Mouse (Mus musculus) intestine, embryonic 14.5 days (tissue): ENCODE results near the gene Lipf. TPM values are rescaled to one million over a fixed set of nuclear protein-coding genes. Genes with fewer than 3 reads are reported as not detected.

Experiments
- ATAC-seq: fragments of 200-750 bp; cut with Nextera tagmentation; replicated peaks from 2 replicates; pipeline ENCODE4 v1.8.0; 2017; ENCODE audit warnings: low read depth, moderate number of reproducible peaks, moderate TSS enrichment, moderate library complexity; ENCODE audit not compliant: low FRiP score, low TSS enrichment
- DNase-seq: peaks from one replicate; pipeline ENCODE4 v3.0.0-alpha.2; 2018; ENCODE audit warnings: low spot score
- H3K27ac ChIP-seq: fragments of 300-500 bp; sonication (generic); 2 replicates; pipeline ENCODE4 v1.5.1; 2014; ENCODE audit warnings: low read depth, mild to moderate bottlenecking, control low read depth
- H3K27me3 ChIP-seq: fragments of 300-500 bp; sonication (generic); replicated peaks from 2 replicates; pipeline ENCODE4 v1.6.1; 2014; ENCODE audit warnings: low read length, control low read depth; ENCODE audit not compliant: control insufficient read depth, insufficient read depth
- H3K36me3 ChIP-seq: fragments of 300-500 bp; sonication (generic); 2 replicates; pipeline ENCODE4 v1.6.1; 2014; ENCODE audit warnings: low read length, control low read depth; ENCODE audit not compliant: control insufficient read depth, insufficient read depth
- H3K4me1 ChIP-seq: fragments of 300-500 bp; sonication (generic); replicated peaks from 2 replicates; pipeline ENCODE4 v1.6.1; 2014; ENCODE audit warnings: low read length, control low read depth, mixed read lengths; ENCODE audit not compliant: control insufficient read depth, insufficient read depth
- H3K4me2 ChIP-seq: fragments of 300-500 bp; sonication (generic); 2 replicates; pipeline ENCODE4 v1.6.1; 2014; ENCODE audit warnings: low read length
- H3K4me3 ChIP-seq: fragments of 300-500 bp; sonication (generic); 2 replicates; pipeline ENCODE4 v1.5.1; 2014; ENCODE audit warnings: low read depth, low read length, control low read depth, mixed read lengths
- H3K9ac ChIP-seq: fragments of 300-500 bp; sonication (generic); 2 replicates; pipeline ENCODE4 v1.6.1; 2014; ENCODE audit warnings: mild to moderate bottlenecking, low read length
- H3K9me3 ChIP-seq: fragments of 300-500 bp; sonication (generic); 2 replicates; pipeline ENCODE4 v1.6.1; 2016; ENCODE audit warnings: low read length, control low read depth; ENCODE audit not compliant: control insufficient read depth
- WGBS: fragments of 180-500 bp; shearing (Covaris S2); extraction: QIAGEN DNeasy Blood & Tissue Kit; methylation state at CpG from one replicate; pipeline ENCODE4 v1.1.7; 2014; 5-methylcytosine and 5-hydroxymethylcytosine counted together
- polyA plus RNA-seq: library from polyadenylated mRNA; unstranded; fragments of >200 nt; fragmentation: Nextera tagmentation; extraction: Ambion mirVana; gene quantifications from 2 replicates; pipeline ENCODE4 v1.2.1, GENCODE M21; 2014

The Lipf gene
- not detected in 2 replicates for polyA plus RNA-seq

- Histone ChIP-seq H3K27me3 (no peaks in the 10 kb centered on the region), H3K4me1 (no peaks in the 10 kb centered on the region), H3K27ac (no peak within 1 kb of the TSS), H3K9ac (no peak within 1 kb of the TSS), H3K9me3 (no peaks in the 10 kb centered on the region), H3K36me3 (no peaks in the 10 kb centered on the region), H3K4me2 (no peak within 1 kb of the TSS), H3K4me3 (no peak within 1 kb of the TSS)
- ATAC-seq (no peak), DNase-seq (no peak)
These were observed at the start of gene Lipf for GRCm38 (mm10) chr19:33960887-33961286. TSS of gene Lipf (plus strand) at chr19:33961187.

- no peak overlapping the region for H3K9ac ChIP-seq
- no peak overlapping the region for H3K27ac ChIP-seq
- no peak for DNase-seq
These were observed 36.9 kb upstream of the Lipf start for GRCm38 (mm10) chr19:33924099-33924498.

GRCm38 (mm10) chr19:33979007-33979406 is 18.0 kb downstream of the Lipf start:
- DNase-seq (no peak), ATAC-seq (no peak)
- Histone ChIP-seq H3K9ac (no peak overlapping the region), H3K4me1 (no peaks in the 10 kb centered on the region), H3K36me3 (no peaks in the 10 kb centered on the region), H3K4me3 (no peak overlapping the region), H3K4me2 (no peak overlapping the region), H3K27ac (no peak overlapping the region), H3K27me3 (no peaks in the 10 kb centered on the region), H3K9me3 (no peaks in the 10 kb centered on the region)
- 50% methylated on average over 3 of the region's 3 CpGs for WGBS

More at GRCm38 (mm10) chr19:33924099-33924498, 36.9 kb upstream of the Lipf start:
- no peak overlapping the region for H3K4me2 ChIP-seq
- H3K27me3 ChIP-seq: no peaks in the 10 kb centered on the region
- ATAC-seq: no peak
- H3K9me3 ChIP-seq: no peaks in the 10 kb centered on the region
- H3K4me1 ChIP-seq: no peaks in the 10 kb centered on the region
- H3K4me3 ChIP-seq: no peak overlapping the region
- H3K36me3 ChIP-seq: no peaks in the 10 kb centered on the region

- ATAC-seq: no peak
These were observed 22.1 kb downstream of the Lipf start for GRCm38 (mm10) chr19:33983043-33983442.

GRCm38 (mm10) chr19:34008002-34008401 is 47.0 kb downstream of the Lipf start, which contains the start of gene Lipk:
TSS of gene Lipk (plus strand) at chr19:34008290.
- 85% methylated on average over 6 of the region's 6 CpGs for WGBS
- no peak for DNase-seq
- H3K27ac ChIP-seq: no peak within 1 kb of the TSS
- H3K27me3 ChIP-seq: no peaks in the 10 kb centered on the region
- H3K9ac ChIP-seq: no peak within 1 kb of the TSS
- ATAC-seq: no peak
- no peaks in the 10 kb centered on the region for H3K9me3 ChIP-seq
- H3K4me3 ChIP-seq: no peak within 1 kb of the TSS
- H3K4me2 ChIP-seq: no peak within 1 kb of the TSS
- no peaks in the 10 kb centered on the region for H3K36me3 ChIP-seq
- H3K4me1 ChIP-seq: no peaks in the 10 kb centered on the region

More at GRCm38 (mm10) chr19:33983043-33983442, 22.1 kb downstream of the Lipf start:
- no peaks in the 10 kb centered on the region for H3K4me1 ChIP-seq
- WGBS: 65% methylated on average over 3 of the region's 3 CpGs
- H3K27me3 ChIP-seq: no peaks in the 10 kb centered on the region
- no peak overlapping the region for H3K9ac ChIP-seq
- no peaks in the 10 kb centered on the region for H3K36me3 ChIP-seq
- H3K4me3 ChIP-seq: no peak overlapping the region
- no peaks in the 10 kb centered on the region for H3K9me3 ChIP-seq
- no peak for DNase-seq
- H3K4me2 ChIP-seq: no peak overlapping the region
- H3K27ac ChIP-seq: no peak overlapping the region

GRCm38 (mm10) chr19:34021440-34022172 is 60.6 kb downstream of the Lipf start:
- Histone ChIP-seq H3K27ac (no peak overlapping the region), H3K36me3 (no peaks in the 10 kb centered on the region), H3K9ac (no peak overlapping the region), H3K27me3 (no peaks in the 10 kb centered on the region), H3K4me2 (no peak overlapping the region), H3K9me3 (no peaks in the 10 kb centered on the region), H3K4me1 (no peaks in the 10 kb centered on the region), H3K4me3 (no peak overlapping the region)
- WGBS: 83% methylated on average over 11 of the region's 11 CpGs
- ATAC-seq (no peak), DNase-seq (no peak)

GRCm38 (mm10) chr19:34022759-34023158 is 61.8 kb downstream of the Lipf start:
- H3K9me3 ChIP-seq: no peaks in the 10 kb centered on the region
- H3K4me1 ChIP-seq: no peaks in the 10 kb centered on the region
- H3K9ac ChIP-seq: no peak overlapping the region
- no peaks in the 10 kb centered on the region for H3K36me3 ChIP-seq
- no peak overlapping the region for H3K4me2 ChIP-seq
- H3K4me3 ChIP-seq: no peak overlapping the region
- DNase-seq (no peak), ATAC-seq (no peak)
- H3K27me3 ChIP-seq: no peaks in the 10 kb centered on the region
- WGBS: 43% methylated on average over 3 of the region's 3 CpGs
- no peak overlapping the region for H3K27ac ChIP-seq
